ENCODE assay signal across 22 mouse cellular contexts in the genomic region with DNA sequence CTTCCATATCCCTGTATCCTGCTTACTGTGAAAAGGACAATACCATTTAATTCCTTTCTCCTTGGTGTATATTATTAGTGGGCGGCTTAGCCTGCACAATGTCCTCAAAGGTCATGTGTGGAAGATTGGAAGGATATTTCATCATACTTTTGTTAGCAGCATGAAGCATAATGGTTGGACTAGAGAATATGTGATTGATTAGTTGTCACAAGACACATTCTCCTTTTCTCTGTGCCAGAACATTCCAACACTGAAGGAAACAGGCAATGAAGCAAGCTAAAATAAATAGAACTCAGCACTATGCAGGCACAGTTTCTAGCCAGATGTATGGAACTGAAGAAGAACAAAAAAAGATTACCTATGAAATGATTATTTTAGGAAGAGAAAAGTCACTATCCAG.
A peak's percentile ranks its signal among the peaks of the same experiment; 100 is the strongest.
DNase-seq lines count a peak whose midpoint lies in the region; ATAC-seq and TF ChIP-seq lines count a peak whose summit lies in the region.
"Had no signal": no experiment of that assay in that cellular context is flagged by ENCODE, and none has a peak within 500 bp of the region (broad histone marks: within the 10 kb centered on the region; RNA-seq: fewer than 3 reads in every experiment).

No protein-coding gene starts in this region.

- no peak overlapping the region for H3K27ac ChIP-seq in lung, embryonic 15.5 days
- H3K27ac ChIP-seq in embryonic fibroblast, embryonic 13.5 days (ENCODE audit: insufficient read depth, low read length) = peak overlapping the region; percentile 94
- H3K27ac ChIP-seq: heart, embryonic 10.5 days; heart, embryonic 13.5 days; hindbrain, embryonic 12.5 days; hindbrain, embryonic 15.5 days had no signal

- no peak for DNase-seq in lung, postnatal 36 days
- peak; percentile 19 for DNase-seq in lung, postnatal 25 days (ENCODE audit: low spot score)
- no peak for DNase-seq in lung, postnatal 14 days
- no peak for DNase-seq in heart, adult 8-10 months (ENCODE audit: low spot score)
- DNase-seq: adrenal gland, postnatal 10 days; adrenal gland, postnatal 36 days; cerebellum, adult 18-20 months; cerebellum, adult 9-10 months; cerebellum, postnatal 14 days; forebrain, postnatal 0 days; gastrocnemius, postnatal 25 days; heart, adult 18-20 months; heart, postnatal 14 days had no signal

- H3K27me3 ChIP-seq in lung, embryonic 15.5 days = no peaks in the 10 kb centered on the region
- H3K27me3 ChIP-seq: heart, embryonic 13.5 days; hindbrain, embryonic 12.5 days; hindbrain, embryonic 15.5 days had no signal

- no peak overlapping the region for H3K9ac ChIP-seq in lung, embryonic 15.5 days
- H3K9ac ChIP-seq: forebrain, postnatal 0 days; heart, embryonic 13.5 days; hindbrain, embryonic 12.5 days; hindbrain, embryonic 15.5 days had no signal

- no peak overlapping the region for H3K4me3 ChIP-seq in lung, embryonic 15.5 days
- no peak overlapping the region for H3K4me3 ChIP-seq in embryonic fibroblast, embryonic 13.5 days (ENCODE audit: insufficient read depth, low read length)
- H3K4me3 ChIP-seq: heart, embryonic 10.5 days; heart, embryonic 13.5 days; hindbrain, embryonic 12.5 days; hindbrain, embryonic 15.5 days had no signal

- TF ChIP-seq POLR2A in embryonic fibroblast, embryonic 13.5 days (IDR thresholded peaks at IDR 0.05; ENCODE audit: low read depth, low read length) = no peak

- H3K4me2 ChIP-seq in lung, embryonic 15.5 days = no peak overlapping the region
- H3K4me2 ChIP-seq: heart, embryonic 13.5 days; hindbrain, embryonic 12.5 days; hindbrain, embryonic 15.5 days had no signal

- no peaks in the 10 kb centered on the region for H3K36me3 ChIP-seq in lung, embryonic 15.5 days
- H3K36me3 ChIP-seq: heart, embryonic 10.5 days; heart, embryonic 13.5 days; hindbrain, embryonic 12.5 days; hindbrain, embryonic 15.5 days had no signal

- WGBS in lung, embryonic 15.5 days = 59% methylated on average over 1 of the region's 1 CpGs

- no peaks in the 10 kb centered on the region for H3K9me3 ChIP-seq in lung, embryonic 15.5 days
- H3K9me3 ChIP-seq: heart, embryonic 10.5 days; heart, embryonic 13.5 days; hindbrain, embryonic 12.5 days; hindbrain, embryonic 15.5 days had no signal

- peak; percentile 39; the same call in 1 of the 2 replicates for ATAC-seq in lung, embryonic 15.5 days (ENCODE audit: borderline replicate concordance, extremely low read depth, low FRiP score, low TSS enrichment)
- ATAC-seq: activated CD4-positive, CD25-positive, alpha-beta regulatory T cell, adult 4 months; CD4-positive, CD25-positive, alpha-beta regulatory T cell, adult 4 months; forebrain, embryonic 14.5 days; forebrain, postnatal 0 days had no signal

- TF ChIP-seq CTCF in embryonic fibroblast, embryonic 13.5 days (IDR thresholded peaks at IDR 0.05; ENCODE audit: borderline replicate concordance, insufficient read depth, low read length) = no peak

- H3K4me1 ChIP-seq in lung, embryonic 15.5 days = no peaks in the 10 kb centered on the region
- no peaks in the 10 kb centered on the region for H3K4me1 ChIP-seq in embryonic fibroblast, embryonic 13.5 days (ENCODE audit: control insufficient read depth, insufficient read depth, low read length)
- H3K4me1 ChIP-seq: heart, embryonic 10.5 days; hindbrain, embryonic 12.5 days; hindbrain, embryonic 15.5 days had no signal
